Mouse (Mus musculus): ENCODE data around the gene Pla2g2d.

The Pla2g2d gene

GRCm38 (mm10) chr4:138825751-138826567 lies 50.4 kb downstream of the Pla2g2d start:
- DNase-seq (ENCODE audit: low read depth): no peak

GRCm38 (mm10) chr4:138827147-138827546 lies 51.6 kb downstream of the Pla2g2d start:
- peak; percentile 73 for DNase-seq (ENCODE audit: low read depth)

All from 416B (cell line).